Mouse (Mus musculus): Measurements from ENCODE around the gene Nup107. TPM values are rescaled to one million over a fixed set of nuclear protein-coding genes. Genes with fewer than 3 reads are reported as not detected.

Gene Nup107
- 8.7 and 9.5 TPM in 2 replicates for polyA plus RNA-seq (2021; fragmentation: Nextera tagmentation)
- long read RNA-seq, experiment 1, transcript Nup107-201 (28 exons, 3,114 nt): major isoform, 12 of 23 reads
- long read RNA-seq, experiment 1, partial matches to known transcripts: 9 of 23 reads
- long read RNA-seq, experiment 1, other reads (novel, unspliced or antisense): 2 of 23 reads
- long read RNA-seq, experiment 2, transcript Nup107-201 (28 exons, 3,114 nt): major isoform, 85 of 123 reads
- long read RNA-seq, experiment 2, partial matches to known transcripts: 19 of 123 reads
- long read RNA-seq, experiment 2, other reads (novel, unspliced or antisense): 19 of 123 reads

DNA sequence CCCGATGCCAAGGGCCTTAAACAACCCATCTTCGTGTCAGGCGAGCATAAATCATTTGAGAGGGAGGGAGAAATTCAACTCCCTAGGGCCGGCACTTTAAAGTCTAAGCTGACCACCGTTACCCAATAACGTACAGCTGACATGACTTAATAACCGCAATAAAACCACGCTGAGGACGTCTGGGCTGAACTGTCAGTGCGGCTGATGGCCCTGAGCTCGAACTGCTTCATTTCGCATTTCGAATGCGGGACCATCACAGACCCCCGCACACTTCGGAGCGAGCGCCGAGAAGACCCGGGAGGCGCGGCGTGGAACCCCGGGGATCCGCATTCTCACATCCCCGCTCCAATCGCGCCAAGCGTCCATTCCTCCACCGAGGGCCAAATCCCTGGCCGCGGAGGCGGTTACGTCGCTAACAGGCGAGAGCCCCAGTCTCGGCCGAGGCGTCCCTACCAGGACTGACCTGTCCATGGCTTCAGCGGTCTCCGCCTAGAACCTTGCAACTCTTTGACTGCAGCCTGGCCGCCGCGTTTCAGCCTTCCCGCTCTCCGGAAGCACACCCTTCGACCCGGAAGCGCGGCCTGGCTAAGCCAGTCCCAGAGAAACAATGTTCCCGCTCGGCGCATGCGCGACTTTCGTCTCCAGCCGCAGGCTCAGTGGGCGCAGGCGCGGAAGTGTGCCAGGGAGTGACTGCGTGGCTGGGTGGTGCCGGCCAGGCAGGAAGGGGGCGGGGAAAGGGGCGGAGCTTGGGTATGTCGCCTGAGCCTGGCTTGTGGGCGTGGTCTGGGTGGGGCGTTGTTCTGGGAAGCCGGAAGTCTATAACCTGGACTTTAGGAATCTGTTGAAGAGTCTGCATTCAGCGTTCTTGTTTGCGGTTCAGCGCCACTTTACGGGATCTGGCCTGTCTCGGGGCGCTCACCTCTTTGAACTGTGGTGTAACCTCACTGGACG is at the start of gene Nup107:
Nup107 (minus strand) TSS at position 565 of the 951 bp plus-strand sequence.

GRCm38 (mm10) chr10:117746297-117746883 is 46.1 kb downstream of the Nup107 start, which contains the start of gene Slc35e3:
Slc35e3 (minus strand) TSS chr10:117746365.

GRCm38 (mm10) chr10:117710604-117711141 is 81.8 kb downstream of the Nup107 start, which contains the start of gene Mdm2:
Mdm2 (minus strand) TSS chr10:117710758.

Other genes with a start within 250 kb of the Nup107 start
- gene Cpm, start 163.2 kb downstream of the Nup107 start, polyA plus RNA-seq (2021; fragmentation: Nextera tagmentation): 11.4 and 12.5 TPM in 2 replicates
- gene Mdm2, start 81.9 kb downstream of the Nup107 start, polyA plus RNA-seq (2021; fragmentation: Nextera tagmentation): 25.0 and 28.1 TPM in 2 replicates
- 1.5 and 1.7 TPM in 2 replicates for gene Slc35e3, start 46.3 kb downstream of the Nup107 start, polyA plus RNA-seq (2021; fragmentation: Nextera tagmentation)
- 26.7 and 26.9 TPM in 2 replicates for gene Rap1b, start 53.3 kb upstream of the Nup107 start, polyA plus RNA-seq (2021; fragmentation: Nextera tagmentation)